Mouse (Mus musculus): ENCODE results near the gene Clec10a. TPM values are rescaled to one million over a fixed set of nuclear protein-coding genes. Genes with fewer than 3 reads are reported as not detected.

Clec10a gene
- polyA plus RNA-seq, 2 experiments, result 1.6 to 1.8 TPM

DNA sequence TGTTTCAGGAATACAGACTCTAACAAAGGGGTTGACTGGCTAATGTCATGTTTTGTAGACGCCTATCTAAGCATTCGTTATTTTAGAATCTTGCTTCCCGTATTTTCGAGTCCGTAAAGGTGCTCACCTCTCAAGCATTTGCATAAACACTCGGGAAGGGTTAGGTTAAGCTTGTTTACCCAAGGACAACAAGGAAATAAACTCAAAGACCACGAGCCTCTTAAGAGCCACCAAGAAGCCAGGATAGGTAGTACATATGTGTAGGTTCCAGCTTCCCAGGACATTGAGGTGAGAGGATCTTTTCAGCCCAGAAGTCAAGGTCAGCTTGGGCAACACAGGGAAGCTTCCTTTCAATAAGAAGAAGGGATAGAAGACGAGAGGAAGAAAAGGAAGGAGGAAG lies 43.1 kb downstream of the Clec10a start:
- no peak overlapping the region for H3K4me3 ChIP-seq (replicated peaks; ENCODE audit: low read length)
- no peaks in the 10 kb centered on the region for H3K4me1 ChIP-seq (ENCODE audit: control insufficient read depth, insufficient read depth, low read length)
- WGBS, result 81% methylated on average over 8 of the region's 8 CpGs
- H3K27me3 ChIP-seq (ENCODE audit: control insufficient read depth, insufficient read depth, low read length), result no peaks in the 10 kb centered on the region
- ATAC-seq (ENCODE audit: low FRiP score, low read depth) (no peak), DNase-seq (ENCODE audit: low spot score) (no peak)
- H3K9me3 ChIP-seq (ENCODE audit: control insufficient read depth, low read length), result no peaks in the 10 kb centered on the region
- no peak overlapping the region for H3K9ac ChIP-seq (ENCODE audit: low read depth, low read length, severe bottlenecking)
- TF ChIP-seq POLR2A (IDR thresholded peaks at IDR 0.05; ENCODE audit: borderline replicate concordance, extremely low read depth, insufficient read depth, insufficient read length), result no peak
- H3K27ac ChIP-seq (replicated peaks; ENCODE audit: low read depth, low read length), result no peak overlapping the region
- H3K36me3 ChIP-seq (ENCODE audit: control insufficient read depth, insufficient read depth, low read length), result no peaks in the 10 kb centered on the region
- H3K4me2 ChIP-seq (replicated peaks; ENCODE audit: low read depth, low read length, severe bottlenecking), result no peak overlapping the region

DNA sequence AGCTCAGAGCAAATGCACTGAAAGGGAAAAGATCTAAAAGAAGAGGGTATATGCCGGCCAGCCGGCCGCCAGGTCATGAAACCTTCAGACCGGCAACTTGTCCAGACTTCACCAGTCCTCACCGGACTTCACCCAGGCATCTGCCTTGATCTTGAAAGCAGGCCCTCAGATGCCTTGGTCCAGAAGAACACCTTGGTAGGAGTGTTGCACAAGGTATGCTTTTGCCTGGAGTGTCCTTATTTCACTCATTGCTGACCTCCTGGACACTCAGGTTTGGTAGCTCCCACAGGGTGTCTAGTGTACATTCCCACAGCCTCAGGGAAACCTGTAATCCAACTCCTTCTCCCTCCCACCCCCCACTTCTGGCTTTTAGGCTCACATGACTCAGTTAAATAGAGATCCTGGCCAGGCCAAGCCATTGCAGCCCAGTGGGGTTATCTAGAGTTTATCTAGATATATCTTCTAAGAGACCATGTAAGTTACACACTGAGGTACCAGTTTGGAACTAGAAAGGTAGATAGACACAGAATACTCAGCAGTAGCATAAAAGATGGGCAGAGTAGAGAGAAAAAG lies 44.1 kb downstream of the Clec10a start:
- Histone ChIP-seq H3K36me3 (ENCODE audit: control insufficient read depth, insufficient read depth, low read length) (no peaks in the 10 kb centered on the region), H3K4me2 (replicated peaks; ENCODE audit: low read depth, low read length, severe bottlenecking) (no peak overlapping the region), H3K9me3 (ENCODE audit: control insufficient read depth, low read length) (no peaks in the 10 kb centered on the region), H3K27me3 (ENCODE audit: control insufficient read depth, insufficient read depth, low read length) (no peaks in the 10 kb centered on the region), H3K4me1 (ENCODE audit: control insufficient read depth, insufficient read depth, low read length) (no peaks in the 10 kb centered on the region), H3K4me3 (replicated peaks; ENCODE audit: low read length) (no peak overlapping the region), H3K9ac (ENCODE audit: low read depth, low read length, severe bottlenecking) (no peak overlapping the region), H3K27ac (replicated peaks; ENCODE audit: low read depth, low read length) (no peak overlapping the region)
- ATAC-seq (ENCODE audit: low FRiP score, low read depth) (no peak), DNase-seq (ENCODE audit: low spot score) (no peak)
- WGBS, result 84% methylated on average over 5 of the region's 5 CpGs
- no peak for TF ChIP-seq POLR2A (IDR thresholded peaks at IDR 0.05; ENCODE audit: borderline replicate concordance, extremely low read depth, insufficient read depth, insufficient read length)

DNA sequence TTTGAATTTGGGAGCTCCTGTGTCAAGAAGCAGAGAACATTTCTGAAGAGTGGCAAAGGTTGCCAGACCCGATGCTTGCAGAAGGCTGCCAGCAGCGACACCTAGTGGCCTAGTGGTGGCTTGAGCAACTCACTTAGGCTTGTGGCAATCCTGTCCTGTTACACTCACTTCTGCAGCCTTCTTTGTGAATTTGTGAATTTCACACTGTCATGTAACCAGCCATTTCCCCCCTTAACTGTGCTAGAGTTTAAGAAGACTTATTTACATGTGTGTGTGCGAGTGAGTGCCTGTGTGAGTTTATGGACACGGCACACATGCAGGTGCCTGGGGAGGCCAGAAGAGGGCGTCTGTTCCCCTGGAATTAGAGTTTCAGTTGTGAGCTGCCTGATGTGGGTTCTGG lies 45.7 kb downstream of the Clec10a start:
- Histone ChIP-seq H3K4me2 (replicated peaks; ENCODE audit: low read depth, low read length, severe bottlenecking) (no peak overlapping the region), H3K9ac (ENCODE audit: low read depth, low read length, severe bottlenecking) (no peak overlapping the region), H3K4me1 (ENCODE audit: control insufficient read depth, insufficient read depth, low read length) (no peaks in the 10 kb centered on the region), H3K9me3 (ENCODE audit: control insufficient read depth, low read length) (no peaks in the 10 kb centered on the region), H3K36me3 (ENCODE audit: control insufficient read depth, insufficient read depth, low read length) (no peaks in the 10 kb centered on the region), H3K4me3 (replicated peaks; ENCODE audit: low read length) (no peak overlapping the region), H3K27ac (replicated peaks; ENCODE audit: low read depth, low read length) (no peak overlapping the region), H3K27me3 (ENCODE audit: control insufficient read depth, insufficient read depth, low read length) (no peaks in the 10 kb centered on the region)
- 34% methylated on average over 5 of the region's 5 CpGs for WGBS
- no peak for TF ChIP-seq POLR2A (IDR thresholded peaks at IDR 0.05; ENCODE audit: borderline replicate concordance, extremely low read depth, insufficient read depth, insufficient read length)
- ATAC-seq (ENCODE audit: low FRiP score, low read depth), result no peak
- DNase-seq (ENCODE audit: low spot score), result peak; percentile 92

DNA sequence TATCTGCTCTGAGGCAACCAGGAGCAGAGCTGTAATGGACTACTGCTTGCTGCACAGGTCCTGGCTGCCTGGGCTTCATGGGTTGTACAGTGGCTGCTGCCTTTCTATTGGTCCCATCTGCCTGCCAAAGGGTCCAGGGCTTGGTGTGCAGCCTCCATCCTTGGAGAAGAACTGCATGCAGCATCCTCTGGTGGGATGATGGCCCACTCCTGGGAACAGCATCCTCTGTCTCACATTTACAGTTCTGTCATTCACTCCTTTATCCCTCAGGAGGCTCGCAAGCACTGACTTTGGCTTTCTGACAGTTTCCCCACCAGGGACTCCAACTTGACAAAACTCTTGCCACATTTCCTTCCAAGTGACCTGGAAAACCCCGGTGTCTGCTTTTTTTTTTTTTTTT lies 50.8 kb downstream of the Clec10a start:
- TF ChIP-seq POLR2A (IDR thresholded peaks at IDR 0.05; ENCODE audit: borderline replicate concordance, extremely low read depth, insufficient read depth, insufficient read length), result no peak
- no peaks in the 10 kb centered on the region for H3K36me3 ChIP-seq (ENCODE audit: control insufficient read depth, insufficient read depth, low read length)
- no peak overlapping the region for H3K4me2 ChIP-seq (replicated peaks; ENCODE audit: low read depth, low read length, severe bottlenecking)
- H3K4me1 ChIP-seq (ENCODE audit: control insufficient read depth, insufficient read depth, low read length), result no peaks in the 10 kb centered on the region
- no peak overlapping the region for H3K9ac ChIP-seq (ENCODE audit: low read depth, low read length, severe bottlenecking)
- DNase-seq (ENCODE audit: low spot score) (no peak), ATAC-seq (ENCODE audit: low FRiP score, low read depth) (no peak)
- no peaks in the 10 kb centered on the region for H3K27me3 ChIP-seq (ENCODE audit: control insufficient read depth, insufficient read depth, low read length)
- WGBS, result 91% methylated on average over 2 of the region's 2 CpGs
- no peak overlapping the region for H3K27ac ChIP-seq (replicated peaks; ENCODE audit: low read depth, low read length)
- H3K4me3 ChIP-seq (replicated peaks; ENCODE audit: low read length), result no peak overlapping the region
- no peaks in the 10 kb centered on the region for H3K9me3 ChIP-seq (ENCODE audit: control insufficient read depth, low read length)

DNA sequence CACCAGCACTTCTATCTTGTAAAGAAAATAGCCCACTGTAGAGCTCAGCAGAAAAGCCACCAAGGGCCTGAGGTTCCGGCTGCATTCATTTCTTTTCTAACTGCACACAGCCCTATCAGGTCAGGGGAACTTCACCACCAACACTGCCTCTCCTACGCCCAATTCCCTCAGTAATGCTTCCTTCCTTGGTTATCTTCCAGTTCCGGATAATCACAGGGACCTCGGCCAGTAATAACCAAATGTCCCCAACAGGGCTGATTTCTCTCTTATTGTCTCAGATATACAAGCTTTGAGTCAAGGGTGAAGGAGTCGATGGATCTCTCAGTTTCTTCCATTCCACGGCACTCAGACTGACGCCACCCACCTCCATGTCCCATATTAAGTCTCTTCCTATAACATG lies 51.3 kb downstream of the Clec10a start:
- H3K27me3 ChIP-seq (ENCODE audit: control insufficient read depth, insufficient read depth, low read length), result no peaks in the 10 kb centered on the region
- TF ChIP-seq POLR2A (IDR thresholded peaks at IDR 0.05; ENCODE audit: borderline replicate concordance, extremely low read depth, insufficient read depth, insufficient read length), result no peak
- WGBS, result 83% methylated on average over 7 of the region's 7 CpGs
- no peak overlapping the region for H3K27ac ChIP-seq (replicated peaks; ENCODE audit: low read depth, low read length)
- H3K4me3 ChIP-seq (replicated peaks; ENCODE audit: low read length), result no peak overlapping the region
- ATAC-seq (ENCODE audit: low FRiP score, low read depth) (no peak), DNase-seq (ENCODE audit: low spot score) (no peak)
- no peak overlapping the region for H3K9ac ChIP-seq (ENCODE audit: low read depth, low read length, severe bottlenecking)
- H3K9me3 ChIP-seq (ENCODE audit: control insufficient read depth, low read length), result no peaks in the 10 kb centered on the region
- H3K36me3 ChIP-seq (ENCODE audit: control insufficient read depth, insufficient read depth, low read length), result no peaks in the 10 kb centered on the region
- no peak overlapping the region for H3K4me2 ChIP-seq (replicated peaks; ENCODE audit: low read depth, low read length, severe bottlenecking)
- H3K4me1 ChIP-seq (ENCODE audit: control insufficient read depth, insufficient read depth, low read length), result no peaks in the 10 kb centered on the region

Measured in limb, embryonic 14.5 days (tissue).